Mouse (Mus musculus): ENCODE results near the gene Tcl1b3. TPM values are rescaled to one million over a fixed set of nuclear protein-coding genes. Genes with fewer than 3 reads are reported as not detected.
"Not testable (repeated sequence)": the region's sequence is repeated elsewhere in the genome, so short reads cannot be mapped to it uniquely, and the experiment has no call there.

Tcl1b3 gene
- polyA plus RNA-seq (2012): not detected in 2 replicates

DNA sequence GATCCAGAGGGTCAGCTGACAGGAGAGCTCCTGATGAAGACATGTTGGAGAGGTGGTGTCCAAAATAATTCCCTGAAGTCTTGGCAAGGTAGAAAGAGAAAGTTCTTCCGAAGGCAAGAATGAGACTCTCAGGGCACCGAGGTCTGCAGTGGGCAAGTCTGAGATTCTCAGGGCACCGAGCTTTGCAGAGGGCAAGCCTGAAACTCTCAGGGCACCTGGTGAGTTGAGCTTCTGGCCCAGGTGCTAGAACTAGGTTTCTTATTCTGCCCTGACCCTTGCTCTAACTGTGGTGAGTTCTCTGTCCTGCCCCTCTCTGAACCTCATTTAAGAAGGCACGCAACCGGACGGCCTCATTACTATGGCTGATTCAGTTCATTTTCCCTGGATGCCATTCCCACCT lies at the start of gene Tcl1b3:
Gene Tcl1b3 (plus strand): TSS at position 301 of the 400 bp plus-strand sequence.
- H3K27me3 ChIP-seq (ENCODE audit: control insufficient read depth); H3K4me3 ChIP-seq (replicated peaks); H3K9me3 ChIP-seq (ENCODE audit: control insufficient read depth, low read length); H3K36me3 ChIP-seq (ENCODE audit: control insufficient read depth); H3K4me1 ChIP-seq (ENCODE audit: control insufficient read depth): not testable (repeated sequence)

DNA sequence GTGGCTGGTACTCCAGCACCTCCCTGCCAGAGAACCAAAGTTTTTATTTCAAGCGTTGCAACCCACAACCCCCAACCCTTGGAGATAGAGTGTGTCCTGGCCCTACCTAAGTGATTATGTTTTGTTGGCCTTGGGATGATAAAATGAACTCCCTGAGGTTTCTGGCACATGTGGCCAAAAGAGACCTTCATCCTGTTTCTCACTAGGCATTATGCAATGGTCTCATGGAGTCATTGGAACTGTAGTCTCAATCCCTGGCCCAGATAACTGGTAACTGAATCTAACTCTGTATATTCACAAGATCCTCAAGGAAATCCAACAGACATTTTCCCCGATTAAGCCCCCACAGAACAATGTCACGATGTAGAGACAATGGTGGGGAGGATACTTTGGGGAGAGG lies 47.7 kb upstream of the Tcl1b3 start:
- Histone ChIP-seq H3K9me3 (ENCODE audit: control insufficient read depth, low read length) (no peaks in the 10 kb centered on the region), H3K4me1 (ENCODE audit: control insufficient read depth) (no peaks in the 10 kb centered on the region), H3K4me3 (replicated peaks) (no peak overlapping the region), H3K27me3 (ENCODE audit: control insufficient read depth) (no peaks in the 10 kb centered on the region), H3K36me3 (ENCODE audit: control insufficient read depth) (no peaks in the 10 kb centered on the region)
- TF ChIP-seq GATA1 (IDR thresholded peaks at IDR 0.05; ENCODE audit: low read length): no peak
- TF ChIP-seq TAL1 (IDR thresholded peaks at IDR 0.05; ENCODE audit: low read length): no peak

DNA sequence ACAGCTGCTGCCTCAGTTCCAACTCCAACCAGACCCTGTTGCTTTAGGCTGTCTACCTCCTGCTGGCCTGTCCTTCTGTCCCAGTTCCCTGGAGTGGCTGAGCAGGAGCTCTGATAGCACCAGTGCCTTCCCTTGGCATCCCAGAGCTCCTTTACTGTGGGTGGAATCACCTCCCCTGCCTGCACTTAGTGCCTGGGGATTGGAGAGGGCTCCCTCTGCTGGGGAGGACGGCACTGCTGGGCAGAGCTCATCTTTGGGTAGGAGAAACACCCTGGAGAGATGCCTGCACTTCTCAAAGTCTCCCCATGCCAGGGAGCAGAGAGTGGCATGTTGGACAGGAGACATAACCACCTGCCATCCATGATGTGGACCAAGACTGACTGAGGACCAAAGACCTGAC lies 45.9 kb upstream of the Tcl1b3 start:
- not testable (repeated sequence) for H3K4me3 ChIP-seq (replicated peaks); H3K4me1 ChIP-seq (ENCODE audit: control insufficient read depth); H3K36me3 ChIP-seq (ENCODE audit: control insufficient read depth); H3K27me3 ChIP-seq (ENCODE audit: control insufficient read depth); H3K9me3 ChIP-seq (ENCODE audit: control insufficient read depth, low read length)

DNA sequence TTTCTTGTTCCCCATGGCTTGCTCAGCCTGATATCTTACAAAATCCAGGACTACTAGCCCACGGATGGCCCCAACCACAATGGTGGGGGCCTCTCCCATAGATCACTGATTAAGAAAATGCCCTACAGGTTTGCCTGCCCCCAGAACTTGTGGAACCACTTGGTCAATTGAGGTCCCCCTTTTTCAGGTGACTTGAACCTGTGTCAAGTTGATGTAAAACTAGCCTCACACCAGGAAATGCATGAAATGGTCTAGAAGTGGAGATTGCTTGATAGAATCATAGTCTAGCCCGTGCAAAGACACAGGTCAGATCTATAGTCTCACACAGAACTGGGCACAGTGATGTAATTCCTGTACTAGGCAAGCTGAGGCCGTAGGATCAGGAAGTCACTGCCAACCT lies 45.1 kb upstream of the Tcl1b3 start, which contains the start of gene Tcl1b2:
Gene Tcl1b2 (plus strand): TSS at position 301 of the 400 bp plus-strand sequence.
- no peaks in the 10 kb centered on the region for H3K4me1 ChIP-seq (ENCODE audit: control insufficient read depth)
- no peak for TF ChIP-seq GATA1 (IDR thresholded peaks at IDR 0.05; ENCODE audit: low read length)
- H3K27me3 ChIP-seq (ENCODE audit: control insufficient read depth): no peaks in the 10 kb centered on the region
- H3K9me3 ChIP-seq (ENCODE audit: control insufficient read depth, low read length): peaks cover 4% of the 10 kb centered on the region
- H3K36me3 ChIP-seq (ENCODE audit: control insufficient read depth): no peaks in the 10 kb centered on the region
- H3K4me3 ChIP-seq (replicated peaks): no peak within 1 kb of the TSS

DNA sequence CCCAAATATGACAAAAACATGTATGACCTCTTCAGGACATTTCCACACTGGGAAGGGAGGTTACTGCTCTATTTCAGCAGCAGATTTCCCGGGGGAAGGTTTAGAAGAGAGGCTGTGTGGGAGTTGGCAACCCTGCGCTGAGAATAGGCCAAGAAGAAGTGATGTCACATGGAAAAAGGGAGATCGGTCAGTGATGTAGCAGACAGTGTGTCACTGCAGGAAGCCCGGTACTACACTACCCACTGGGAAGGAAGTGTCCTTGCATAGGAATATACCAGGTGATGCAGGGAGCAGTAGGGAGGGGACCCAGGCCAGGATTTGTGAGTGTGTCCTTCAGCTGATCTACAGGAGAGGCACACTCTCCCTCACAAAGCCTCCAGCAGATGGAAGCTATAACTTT lies 35.6 kb upstream of the Tcl1b3 start:
- H3K9me3 ChIP-seq (ENCODE audit: control insufficient read depth, low read length); H3K27me3 ChIP-seq (ENCODE audit: control insufficient read depth); H3K36me3 ChIP-seq (ENCODE audit: control insufficient read depth); H3K4me3 ChIP-seq (replicated peaks); H3K4me1 ChIP-seq (ENCODE audit: control insufficient read depth): not testable (repeated sequence)

DNA sequence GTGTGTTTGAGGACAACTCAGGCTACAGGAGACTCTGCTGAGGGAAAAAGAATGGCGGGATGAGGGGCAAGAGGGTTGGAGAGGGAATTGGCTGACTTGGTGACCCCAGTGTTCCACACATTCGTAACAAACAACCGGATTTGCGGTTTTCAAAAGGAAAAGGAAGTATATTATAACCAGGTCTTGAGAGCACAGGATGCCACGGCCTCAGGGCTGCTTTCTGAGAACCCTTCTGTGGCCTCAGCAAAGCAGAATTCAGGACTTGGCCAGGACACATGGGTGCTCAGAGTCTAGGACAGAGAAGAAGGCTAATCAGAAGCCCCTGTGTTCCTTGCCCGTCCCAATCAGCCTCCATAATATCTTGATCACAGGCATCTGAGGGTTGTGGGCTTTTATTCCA lies 32.0 kb upstream of the Tcl1b3 start:
- Histone ChIP-seq H3K9me3 (ENCODE audit: control insufficient read depth, low read length) (no peaks in the 10 kb centered on the region), H3K36me3 (ENCODE audit: control insufficient read depth) (no peaks in the 10 kb centered on the region), H3K4me3 (replicated peaks) (no peak overlapping the region), H3K27me3 (ENCODE audit: control insufficient read depth) (no peaks in the 10 kb centered on the region), H3K4me1 (ENCODE audit: control insufficient read depth) (no peaks in the 10 kb centered on the region)
- no peak for TF ChIP-seq TAL1 (IDR thresholded peaks at IDR 0.05; ENCODE audit: low read length)
- no peak for TF ChIP-seq GATA1 (IDR thresholded peaks at IDR 0.05; ENCODE audit: low read length)

DNA sequence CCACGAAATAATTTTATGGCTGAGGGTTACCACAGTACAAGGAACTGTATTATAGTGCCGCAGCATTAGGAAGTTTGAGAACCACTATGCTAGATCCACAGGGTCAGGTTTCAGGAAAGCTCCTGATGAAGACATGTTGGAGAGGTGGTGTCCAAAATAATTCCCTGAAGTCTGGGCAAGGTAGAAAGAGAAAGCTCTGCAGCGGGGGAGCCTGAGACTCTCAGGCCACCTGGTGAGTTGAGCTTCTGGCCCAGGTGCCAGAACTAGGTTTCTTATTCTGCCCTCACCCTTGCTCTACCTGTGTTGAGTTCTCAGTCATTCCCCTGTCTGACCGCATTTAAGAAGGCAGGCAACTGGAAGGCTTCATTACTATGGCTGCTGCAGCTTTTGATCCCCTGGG lies 31.5 kb upstream of the Tcl1b3 start, which contains the start of gene Tcl1b1:
Gene Tcl1b1 (plus strand): TSS at position 301 of the 400 bp plus-strand sequence.
- Histone ChIP-seq H3K36me3 (ENCODE audit: control insufficient read depth) (no peaks in the 10 kb centered on the region), H3K4me3 (replicated peaks) (no peak within 1 kb of the TSS), H3K9me3 (ENCODE audit: control insufficient read depth, low read length) (no peaks in the 10 kb centered on the region), H3K27me3 (ENCODE audit: control insufficient read depth) (no peaks in the 10 kb centered on the region), H3K4me1 (ENCODE audit: control insufficient read depth) (no peaks in the 10 kb centered on the region)
- TF ChIP-seq TAL1 (IDR thresholded peaks at IDR 0.05; ENCODE audit: low read length): no peak
- TF ChIP-seq GATA1 (IDR thresholded peaks at IDR 0.05; ENCODE audit: low read length): no peak

DNA sequence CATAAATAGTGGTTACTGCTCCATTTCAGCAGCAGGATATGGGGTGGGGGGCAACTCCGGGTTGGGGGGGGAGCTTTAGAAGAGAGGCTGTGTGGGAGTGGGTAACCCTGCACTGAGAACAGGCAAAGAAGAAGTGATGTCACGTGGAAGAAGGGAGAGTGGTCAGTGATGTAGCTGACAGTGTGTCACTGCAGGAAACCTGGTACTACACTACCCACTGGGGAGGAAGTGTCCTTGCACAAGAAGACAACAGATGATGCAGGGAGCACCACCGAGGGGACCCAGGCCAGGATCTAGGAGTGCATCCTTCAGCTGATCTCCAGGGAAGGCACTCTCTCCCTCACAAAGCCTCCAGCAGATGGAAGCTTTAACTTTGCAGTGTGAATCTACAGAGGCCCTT lies 24.1 kb upstream of the Tcl1b3 start:
- Histone ChIP-seq H3K9me3 (ENCODE audit: control insufficient read depth, low read length) (no peaks in the 10 kb centered on the region), H3K27me3 (ENCODE audit: control insufficient read depth) (no peaks in the 10 kb centered on the region), H3K4me1 (ENCODE audit: control insufficient read depth) (no peaks in the 10 kb centered on the region), H3K4me3 (replicated peaks) (no peak overlapping the region), H3K36me3 (ENCODE audit: control insufficient read depth) (no peaks in the 10 kb centered on the region)
- TF ChIP-seq GATA1 (IDR thresholded peaks at IDR 0.05; ENCODE audit: low read length): no peak
- no peak for TF ChIP-seq TAL1 (IDR thresholded peaks at IDR 0.05; ENCODE audit: low read length)

DNA sequence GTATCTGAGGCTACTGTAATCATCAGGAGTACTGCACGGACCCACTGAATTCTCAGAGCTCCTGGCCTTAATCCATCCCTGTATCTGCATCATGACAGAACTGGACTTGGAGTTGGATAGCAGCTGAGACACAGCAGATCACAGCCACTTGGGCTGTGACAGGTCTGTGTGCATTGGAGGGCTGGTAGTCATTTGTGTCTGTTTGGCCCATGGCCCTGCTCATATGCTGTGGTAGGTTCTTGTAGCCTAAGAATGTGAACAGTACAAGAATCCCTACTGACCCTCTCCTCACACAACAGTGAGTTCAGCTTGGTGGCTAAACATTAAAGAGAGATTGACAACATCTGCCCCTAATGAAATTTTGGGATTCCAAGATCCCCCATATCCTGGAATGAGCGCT lies 17.5 kb upstream of the Tcl1b3 start:
- Histone ChIP-seq H3K9me3 (ENCODE audit: control insufficient read depth, low read length) (no peaks in the 10 kb centered on the region), H3K36me3 (ENCODE audit: control insufficient read depth) (no peaks in the 10 kb centered on the region), H3K27me3 (ENCODE audit: control insufficient read depth) (no peaks in the 10 kb centered on the region), H3K4me1 (ENCODE audit: control insufficient read depth) (no peaks in the 10 kb centered on the region), H3K4me3 (replicated peaks) (no peak overlapping the region)
- TF ChIP-seq TAL1 (IDR thresholded peaks at IDR 0.05; ENCODE audit: low read length): no peak
- TF ChIP-seq GATA1 (IDR thresholded peaks at IDR 0.05; ENCODE audit: low read length): no peak

DNA sequence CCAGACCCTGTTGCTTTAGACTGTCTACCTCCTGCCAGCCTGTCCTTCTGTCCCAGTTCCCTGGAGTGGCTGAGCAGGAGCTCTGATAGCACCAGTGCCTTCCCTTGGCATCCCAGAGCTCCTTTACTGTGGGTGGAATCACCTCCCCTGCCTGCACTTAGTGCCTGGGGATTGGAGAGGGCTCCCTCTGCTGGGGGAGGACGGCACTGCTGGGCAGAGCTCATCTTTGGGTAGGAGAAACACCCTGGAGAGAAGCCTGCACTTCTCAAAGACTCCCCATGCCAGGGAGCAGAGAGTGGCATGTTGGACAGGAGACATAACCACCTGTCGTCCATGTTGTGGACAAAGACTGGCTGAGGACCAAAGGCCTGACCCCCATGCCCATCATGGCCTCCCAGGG lies 16.5 kb upstream of the Tcl1b3 start:
- H3K36me3 ChIP-seq (ENCODE audit: control insufficient read depth); H3K27me3 ChIP-seq (ENCODE audit: control insufficient read depth); H3K9me3 ChIP-seq (ENCODE audit: control insufficient read depth, low read length); H3K4me3 ChIP-seq (replicated peaks); H3K4me1 ChIP-seq (ENCODE audit: control insufficient read depth): not testable (repeated sequence)

DNA sequence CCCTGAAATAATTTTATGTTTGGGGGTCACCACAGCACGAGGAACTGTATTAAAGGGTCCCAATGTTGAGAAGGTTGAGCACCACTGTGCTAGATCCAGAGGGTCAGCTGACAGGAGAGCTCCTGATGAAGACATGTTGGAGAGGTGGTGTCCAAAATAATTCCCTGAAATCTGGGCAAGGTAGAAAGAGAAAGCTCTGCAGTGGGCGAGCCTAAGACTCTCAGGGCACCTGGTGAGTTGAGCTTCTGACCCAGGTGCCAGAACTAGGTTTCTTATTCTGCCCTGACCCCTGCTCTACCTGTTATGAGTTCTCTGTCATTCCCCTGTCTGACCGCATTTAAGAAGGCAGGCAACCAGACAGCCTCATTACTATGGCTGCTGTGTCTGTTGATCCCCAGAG lies 14.8 kb upstream of the Tcl1b3 start, which contains the start of gene Tcl1b5:
Gene Tcl1b5 (plus strand): TSS at position 301 of the 400 bp plus-strand sequence.
- H3K9me3 ChIP-seq (ENCODE audit: control insufficient read depth, low read length); H3K27me3 ChIP-seq (ENCODE audit: control insufficient read depth); H3K36me3 ChIP-seq (ENCODE audit: control insufficient read depth); H3K4me3 ChIP-seq (replicated peaks); H3K4me1 ChIP-seq (ENCODE audit: control insufficient read depth): not testable (repeated sequence)

DNA sequence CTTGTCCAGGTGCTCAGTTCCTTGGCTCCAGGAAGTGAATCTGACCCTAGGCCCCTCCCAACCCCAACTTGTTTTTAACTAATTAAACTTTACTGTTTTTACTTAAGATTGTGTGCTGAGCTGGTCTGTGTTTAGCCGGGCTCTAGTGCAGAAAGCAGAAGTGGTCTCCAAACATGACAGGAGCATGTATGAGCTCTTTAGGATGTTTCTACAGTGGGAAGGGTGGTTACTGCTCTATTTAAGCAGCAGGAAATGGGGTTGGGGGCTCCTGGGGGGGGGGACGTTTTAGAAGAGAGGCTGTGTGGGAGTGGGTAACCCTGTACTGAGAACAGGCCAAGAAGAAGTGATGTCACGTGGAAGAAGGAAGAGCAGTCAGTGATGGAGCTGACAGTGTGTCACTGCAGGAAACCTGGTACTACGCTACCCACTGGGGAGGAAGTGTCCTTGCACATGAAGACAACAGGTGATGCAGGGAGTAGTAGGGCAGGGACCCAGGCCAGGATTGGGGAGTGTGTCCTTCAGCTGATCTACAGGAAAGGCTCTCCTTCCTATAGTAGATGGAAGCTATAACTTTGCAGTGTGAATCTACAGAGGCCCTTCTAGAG lies 9.7 kb upstream of the Tcl1b3 start:
- not testable (repeated sequence) for H3K9me3 ChIP-seq (ENCODE audit: control insufficient read depth, low read length); H3K4me1 ChIP-seq (ENCODE audit: control insufficient read depth); H3K27me3 ChIP-seq (ENCODE audit: control insufficient read depth); H3K36me3 ChIP-seq (ENCODE audit: control insufficient read depth); H3K4me3 ChIP-seq (replicated peaks)

DNA sequence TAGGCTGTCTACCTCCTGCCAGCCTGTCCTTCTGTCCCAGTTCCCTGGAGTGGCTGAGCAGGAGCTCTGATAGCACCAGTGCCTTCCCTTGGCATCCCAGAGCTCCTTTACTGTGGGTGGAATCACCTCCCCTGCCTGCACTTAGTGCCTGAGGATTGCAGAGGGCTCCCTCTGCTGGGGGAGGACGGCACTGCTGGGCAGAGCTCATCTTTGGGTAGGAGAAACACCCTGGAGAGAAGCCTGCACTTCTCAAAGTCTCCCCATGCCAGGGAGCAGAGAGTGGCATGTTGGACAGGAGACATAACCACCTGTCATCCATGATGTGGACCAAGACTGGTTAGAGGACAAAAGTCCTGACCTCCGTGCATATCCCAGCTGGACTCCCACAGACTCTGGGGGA lies 1.9 kb upstream of the Tcl1b3 start:
- H3K9me3 ChIP-seq (ENCODE audit: control insufficient read depth, low read length); H3K4me3 ChIP-seq (replicated peaks); H3K4me1 ChIP-seq (ENCODE audit: control insufficient read depth); H3K36me3 ChIP-seq (ENCODE audit: control insufficient read depth); H3K27me3 ChIP-seq (ENCODE audit: control insufficient read depth): not testable (repeated sequence)
